Mouse (Mus musculus): ENCODE measurements around the gene Ppp1r3a. TPM values are rescaled to one million over a fixed set of nuclear protein-coding genes. Genes with fewer than 3 reads are reported as not detected.

Ppp1r3a gene
- total RNA-seq, 1 experiment from 2014 or later, result not detected

Other genes with a start within 250 kb of the Ppp1r3a start
- not detected in 2 replicates for gene Foxp2, start 146.1 kb upstream of the Ppp1r3a start, total RNA-seq (2017)